Mouse (Mus musculus): ENCODE results near the gene Timm22. TPM values are rescaled to one million over a fixed set of nuclear protein-coding genes. Genes with fewer than 3 reads are reported as not detected.

The Timm22 gene
- total RNA-seq, 1 experiment from 2014 or later: 35.6 TPM

- DNase-seq: no peak
Observed at GRCm38 (mm10) chr11:76436009-76436408, 29.3 kb downstream of the Timm22 start.

GRCm38 (mm10) chr11:76436864-76437437, 30.2 kb downstream of the Timm22 start:
- peak; percentile 80 for DNase-seq

GRCm38 (mm10) chr11:76439666-76440065, 32.9 kb downstream of the Timm22 start:
- DNase-seq: no peak

GRCm38 (mm10) chr11:76445459-76445858, 38.7 kb downstream of the Timm22 start:
- DNase-seq: no peak

GRCm38 (mm10) chr11:76446251-76446650, 39.5 kb downstream of the Timm22 start:
- DNase-seq: peak; percentile 50

GRCm38 (mm10) chr11:76449520-76450201, 42.9 kb downstream of the Timm22 start:
- peak; percentile 82 for DNase-seq

GRCm38 (mm10) chr11:76450202-76450561, 43.4 kb downstream of the Timm22 start:
- peak; percentile 29 for DNase-seq

- DNase-seq: peak; percentile 88
Observed at GRCm38 (mm10) chr11:76454492-76454891, 47.7 kb downstream of the Timm22 start.

- peak; percentile 88 for DNase-seq
Observed at GRCm38 (mm10) chr11:76456233-76456632, 49.5 kb downstream of the Timm22 start.

GRCm38 (mm10) chr11:76456897-76457296, 50.1 kb downstream of the Timm22 start:
- no peak for DNase-seq

- DNase-seq: no peak
Observed at GRCm38 (mm10) chr11:76458730-76459129, 52.0 kb downstream of the Timm22 start.

- DNase-seq: no peak
Observed at GRCm38 (mm10) chr11:76459489-76459888, 52.7 kb downstream of the Timm22 start.

GRCm38 (mm10) chr11:76461201-76461600, 54.4 kb downstream of the Timm22 start:
- no peak for DNase-seq

GRCm38 (mm10) chr11:76461696-76462095, 54.9 kb downstream of the Timm22 start:
- DNase-seq: no peak

GRCm38 (mm10) chr11:76465879-76466278, 59.1 kb downstream of the Timm22 start:
- DNase-seq: no peak

Other genes with a start within 250 kb of the Timm22 start
- 39.5 and 41.1 TPM in 2 replicates for gene Vps53, start 227.3 kb upstream of the Timm22 start, total RNA-seq (2021)
- gene Fam57a, start 227.3 kb upstream of the Timm22 start, total RNA-seq (2021): 7.6 and 8.0 TPM in 2 replicates
- gene Dbil5, start 189.3 kb upstream of the Timm22 start, total RNA-seq (2021): 1.3 TPM in 1 of 2 replicates, not detected in the other
- 6.0 and 7.1 TPM in 2 replicates for gene Gemin4, start 189.3 kb upstream of the Timm22 start, total RNA-seq (2021)
- gene Mrm3, start 163.2 kb upstream of the Timm22 start, total RNA-seq (2021): 23.8 and 25.0 TPM in 2 replicates
- gene Glod4, start 163.2 kb upstream of the Timm22 start, total RNA-seq (2021): 75.2 and 79.0 TPM in 2 replicates
- gene Nxn, start 7.8 kb upstream of the Timm22 start, total RNA-seq (2021): 20.0 and 26.2 TPM in 2 replicates
- 44.2 and 49.0 TPM in 2 replicates for gene Abr, start 215.4 kb downstream of the Timm22 start, total RNA-seq (2021)